Comparison of ENCODE assay signal across 8 mouse cellular contexts in the genomic region with DNA sequence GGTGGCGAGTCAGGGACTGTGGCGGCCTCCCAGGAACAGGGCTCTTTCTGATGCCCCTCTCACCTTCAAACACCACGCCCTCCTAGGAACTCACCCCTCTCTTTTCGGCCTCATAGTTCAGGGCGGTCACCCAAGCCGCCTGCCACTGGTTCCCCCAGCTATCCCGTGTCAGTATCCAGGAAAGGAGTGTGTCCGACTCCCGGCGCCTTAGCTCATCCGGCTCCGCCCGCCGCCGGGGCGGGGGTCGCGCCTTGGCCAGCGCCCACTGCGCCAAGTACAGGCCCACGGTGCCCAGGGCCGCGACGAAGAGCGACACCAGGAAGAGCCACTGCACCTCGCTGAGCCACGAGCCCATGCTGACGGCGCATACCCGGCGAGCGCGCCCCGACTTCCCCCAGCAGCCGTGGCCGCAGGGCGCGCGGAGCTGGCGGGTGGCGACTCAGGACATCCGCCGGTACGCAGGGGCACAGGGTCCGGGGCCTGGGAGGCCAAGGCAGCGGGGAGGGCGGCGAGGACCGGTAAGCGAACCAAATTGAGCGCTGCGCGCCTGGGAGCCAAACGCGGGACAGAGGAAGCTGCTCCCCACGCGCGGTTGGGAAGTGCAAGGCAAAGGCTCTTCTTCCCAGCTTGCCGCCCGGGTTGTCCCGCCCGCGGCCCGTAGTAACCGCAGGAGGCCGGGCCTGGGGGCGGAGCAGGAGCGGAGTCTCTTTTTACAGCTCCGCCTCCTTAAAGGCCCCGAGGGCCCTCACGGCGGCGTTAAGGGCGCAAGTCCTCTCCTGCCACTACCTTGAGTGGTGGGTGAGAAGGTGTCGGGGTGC. TPM values are rescaled to one million over a fixed set of nuclear protein-coding genes. Genes with fewer than 3 reads are reported as not detected.
DNase-seq lines count a peak whose midpoint lies in the region; ATAC-seq and TF ChIP-seq lines count a peak whose summit lies in the region.

No protein-coding gene starts in this region.

- peak overlapping the region; percentile 90 for H3K4me3 ChIP-seq in forebrain, embryonic 13.5 days
- H3K4me3 ChIP-seq in liver, embryonic 16.5 days (ENCODE audit: low read depth, low read length) = peak overlapping the region; percentile 72
- peak overlapping the region; percentile 81 for H3K4me3 ChIP-seq in neural tube, embryonic 12.5 days
- peak overlapping the region; percentile 90 for H3K4me3 ChIP-seq in stomach, postnatal 0 days (ENCODE audit: low read depth, low read length)

- ATAC-seq in cerebellum, adult (ENCODE audit: insufficient number of reproducible peaks, low FRiP score, low TSS enrichment) = peak; percentile 89
- ATAC-seq in forebrain, embryonic 13.5 days = peak; percentile 95
- peak; percentile 90 for ATAC-seq in liver, embryonic 16.5 days (ENCODE audit: low read depth)
- peak; percentile 93 for ATAC-seq in neural tube, embryonic 12.5 days (ENCODE audit: low FRiP score, low read depth)
- peak; percentile 96 for ATAC-seq in stomach, postnatal 0 days (ENCODE audit: low FRiP score, low TSS enrichment)

- H3K4me1 ChIP-seq in forebrain, embryonic 13.5 days = peaks cover 18% of the 10 kb centered on the region
- peaks cover 16% of the 10 kb centered on the region for H3K4me1 ChIP-seq in liver, embryonic 16.5 days (ENCODE audit: control insufficient read depth, low read depth, low read length)
- H3K4me1 ChIP-seq in neural tube, embryonic 12.5 days = no peaks in the 10 kb centered on the region
- no peaks in the 10 kb centered on the region for H3K4me1 ChIP-seq in stomach, postnatal 0 days (replicated peaks; ENCODE audit: control insufficient read depth, insufficient read depth)

- H3K9me3 ChIP-seq in forebrain, embryonic 13.5 days (replicated peaks) = no peaks in the 10 kb centered on the region
- no peaks in the 10 kb centered on the region for H3K9me3 ChIP-seq in liver, embryonic 16.5 days (replicated peaks; ENCODE audit: control insufficient read depth, low read length)
- no peaks in the 10 kb centered on the region for H3K9me3 ChIP-seq in neural tube, embryonic 12.5 days
- no peaks in the 10 kb centered on the region for H3K9me3 ChIP-seq in stomach, postnatal 0 days (ENCODE audit: control insufficient read depth, low read length)

- TF ChIP-seq CTCF in stomach, postnatal 0 days (IDR thresholded peaks at IDR 0.05; ENCODE audit: low read depth) = peak; percentile 15; the same call in 1 of the 2 replicates

- H3K4me2 ChIP-seq in forebrain, embryonic 13.5 days = peak overlapping the region; percentile 95
- H3K4me2 ChIP-seq in liver, embryonic 16.5 days (ENCODE audit: low read depth, low read length) = peak overlapping the region; percentile 93
- peak overlapping the region; percentile 92 for H3K4me2 ChIP-seq in neural tube, embryonic 12.5 days (replicated peaks)
- H3K4me2 ChIP-seq in stomach, postnatal 0 days (replicated peaks; ENCODE audit: low read depth) = peak overlapping the region; percentile 88

- TF ChIP-seq EP300 in stomach, postnatal 0 days (optimal IDR thresholded peaks at IDR 0.05) = no peak

- WGBS in forebrain, embryonic 13.5 days = under 1% methylated on average over 74 of the region's 75 CpGs
- under 1% methylated on average over 75 of the region's 75 CpGs for whole genome bisulfite sequencing in large intestine, adult 2 months
- WGBS in liver, embryonic 16.5 days (ENCODE audit: insufficient replicate concordance) = under 1% methylated on average over 74 of the region's 75 CpGs
- WGBS in neural tube, embryonic 12.5 days = under 1% methylated on average over 75 of the region's 75 CpGs
- WGBS in stomach, postnatal 0 days = under 1% methylated on average over 75 of the region's 75 CpGs

- H3K36me3 ChIP-seq in forebrain, embryonic 13.5 days (ENCODE audit: poor library complexity, severe bottlenecking) = no peaks in the 10 kb centered on the region
- no peaks in the 10 kb centered on the region for H3K36me3 ChIP-seq in liver, embryonic 16.5 days (ENCODE audit: control insufficient read depth, insufficient read depth)
- no peaks in the 10 kb centered on the region for H3K36me3 ChIP-seq in neural tube, embryonic 12.5 days
- H3K36me3 ChIP-seq in stomach, postnatal 0 days (ENCODE audit: control insufficient read depth, insufficient read depth, low read length) = no peaks in the 10 kb centered on the region

- 0 out of 2 replicates have a peak, but pooled peaks cover 2% of the 10 kb centered on the region for H3K27me3 ChIP-seq in forebrain, embryonic 13.5 days
- H3K27me3 ChIP-seq in liver, embryonic 16.5 days (ENCODE audit: control insufficient read depth, insufficient read depth, low read depth, low read length) = no peaks in the 10 kb centered on the region
- no peaks in the 10 kb centered on the region for H3K27me3 ChIP-seq in neural tube, embryonic 12.5 days (replicated peaks)
- no peaks in the 10 kb centered on the region for H3K27me3 ChIP-seq in stomach, postnatal 0 days (ENCODE audit: control insufficient read depth, insufficient read depth, low read length)

- intact Hi-C loops in heart, postnatal 10 days (cut with DNase I) = loop anchor here (1.0 to 2.0 kb wide), 2 partner anchors 21 to 72 kb away; no protein-coding TSS in a partner anchor

- H3K27ac ChIP-seq in forebrain, embryonic 13.5 days = no peak overlapping the region; the same call in 1 of the 2 replicates
- H3K27ac ChIP-seq in liver, embryonic 16.5 days (ENCODE audit: low read length) = peak overlapping the region; percentile 75
- no peak overlapping the region; the same call in 1 of the 2 replicates for H3K27ac ChIP-seq in neural tube, embryonic 12.5 days
- H3K27ac ChIP-seq in stomach, postnatal 0 days (replicated peaks) = peak overlapping the region; percentile 92

- peak; percentile 80 for DNase-seq in ES-CJ7 (ENCODE audit: low read depth, low spot score)
- peak; percentile 91 to 92 for DNase-seq in heart, postnatal 10 days
- DNase-seq in large intestine, adult 2 months (ENCODE audit: low read depth, low spot score) = peak; percentile 69
- peak; percentile 90 for DNase-seq in stomach, postnatal 0 days (ENCODE audit: low spot score)

- H3K9ac ChIP-seq in forebrain, embryonic 13.5 days = peak overlapping the region; percentile 88
- peak overlapping the region; percentile 78 for H3K9ac ChIP-seq in liver, embryonic 16.5 days (ENCODE audit: low read depth, low read length)
- H3K9ac ChIP-seq in neural tube, embryonic 12.5 days = peak overlapping the region; percentile 79
- H3K9ac ChIP-seq in stomach, postnatal 0 days (ENCODE audit: low read length) = peak overlapping the region; percentile 90

RNA-seq across cellular contexts. Expression of a gene that starts 40.2 kb away (rescaled TPM):
- polyA plus RNA-seq in forebrain, embryonic 13.5 days (2015; fragmentation: Nextera tagmentation; extraction: Ambion mirVana) = 10.0 and 11.2 TPM in 2 replicates
- total RNA-seq in heart, postnatal 10 days (2021) = 10 to 100 TPM; 23.4 to 26.6 TPM
- polyA plus RNA-seq in large intestine, adult 2 months (2012; rRNA removed) = 10.1 and 13.2 TPM in 2 replicates
- polyA plus RNA-seq in liver, embryonic 16.5 days (2015; fragmentation: Nextera tagmentation; extraction: Ambion mirVana) = 4.2 and 4.3 TPM in 2 replicates
- polyA plus RNA-seq in neural tube, embryonic 12.5 days (2016; fragmentation: Nextera tagmentation; extraction: Ambion mirVana) = 16.1 and 17.1 TPM in 2 replicates
- polyA plus RNA-seq in stomach, postnatal 0 days (2015; fragmentation: Nextera tagmentation; extraction: Ambion mirVana) = 13.6 and 14.0 TPM in 2 replicates

RNA-seq across cellular contexts. Expression of a gene that starts 40.3 kb away (rescaled TPM):
- polyA plus RNA-seq in forebrain, embryonic 13.5 days (2015; fragmentation: Nextera tagmentation; extraction: Ambion mirVana) = 12.6 and 12.9 TPM in 2 replicates
- total RNA-seq in heart, postnatal 10 days (2021) = 10 to 100 TPM; 12.2 to 12.4 TPM
- polyA plus RNA-seq in large intestine, adult 2 months (2012; rRNA removed) = 9.8 and 13.7 TPM in 2 replicates
- 3.5 and 4.2 TPM in 2 replicates for polyA plus RNA-seq in liver, embryonic 16.5 days (2015; fragmentation: Nextera tagmentation; extraction: Ambion mirVana)
- polyA plus RNA-seq in neural tube, embryonic 12.5 days (2016; fragmentation: Nextera tagmentation; extraction: Ambion mirVana) = 14.9 and 15.6 TPM in 2 replicates
- polyA plus RNA-seq in stomach, postnatal 0 days (2015; fragmentation: Nextera tagmentation; extraction: Ambion mirVana) = 5.4 and 6.0 TPM in 2 replicates

Comparison
In these comparisons a context has a peak if more than half of its experiments do, and no peak if none do; other contexts are left out.
1. H3K27ac ChIP-seq: peak in liver, embryonic 16.5 days (single experiment) and stomach, postnatal 0 days (single experiment); none in forebrain, embryonic 13.5 days (single experiment) and neural tube, embryonic 12.5 days (single experiment).
2. Peak in every context shown above with its lines, with median percentiles within 50 percentile points of each other: DNase-seq, ATAC-seq, H3K4me2 ChIP-seq, H3K4me3 ChIP-seq and H3K9ac ChIP-seq.